Comparison of ENCODE assay signal across 8 mouse cellular contexts in the genomic region with DNA sequence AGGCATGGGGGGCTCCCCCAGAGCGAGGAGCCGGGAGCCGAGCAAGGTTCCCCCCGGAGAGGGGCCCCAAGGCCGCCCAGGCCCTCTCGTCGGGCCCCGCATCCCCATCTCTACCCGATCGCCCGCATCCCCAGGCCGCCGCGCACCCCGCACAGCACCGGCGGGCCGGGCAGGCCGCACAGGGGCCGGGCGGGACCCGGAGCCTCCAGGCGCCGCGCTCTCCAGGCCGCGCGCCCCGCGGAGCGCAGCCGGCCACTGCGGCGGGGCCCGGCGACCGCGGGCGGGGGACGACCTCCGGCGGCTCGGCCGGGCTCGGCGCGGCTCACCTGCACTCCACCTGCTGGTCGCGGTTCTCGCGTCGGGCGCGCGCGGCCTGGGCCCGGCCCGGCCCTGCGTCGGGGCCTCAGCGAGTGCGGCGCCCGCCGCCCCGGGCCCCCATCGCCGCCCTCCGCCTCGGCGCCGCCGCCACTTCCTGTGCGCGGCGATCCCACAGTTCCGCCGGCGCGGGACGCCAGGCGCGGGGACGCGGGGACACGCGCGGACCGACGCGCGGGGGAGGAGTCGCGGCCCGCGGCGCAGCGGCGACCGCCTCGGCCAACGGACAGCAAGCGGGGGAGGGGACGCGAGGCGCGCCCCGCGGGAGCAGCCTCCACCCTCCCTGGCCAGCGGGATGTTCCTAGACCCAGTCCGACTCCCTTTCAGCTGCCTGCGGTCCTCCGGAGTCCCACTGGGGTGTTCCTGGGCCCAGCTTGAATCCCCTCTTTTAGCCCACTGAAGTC. TPM values are rescaled to one million over a fixed set of nuclear protein-coding genes. Genes with fewer than 3 reads are reported as not detected.
A peak's percentile ranks its signal among the peaks of the same experiment; 100 is the strongest.
DNase-seq lines count a peak whose midpoint lies in the region; ATAC-seq lines count a peak whose summit lies in the region.

A gene (minus strand): TSS at position 603 of the 779 bp plus-strand sequence.

- no peak within 1 kb of the TSS for H3K27ac ChIP-seq in embryonic facial prominence, embryonic 11.5 days (replicated peaks; ENCODE audit: low read depth, low read length)
- peak within 1 kb of the TSS; percentile 94 for H3K27ac ChIP-seq in limb, embryonic 10.5 days
- H3K27ac ChIP-seq in midbrain, embryonic 11.5 days (ENCODE audit: low read depth, low read length): 0 out of 2 replicates have a peak within 1 kb of the TSS, but pooled peaks have one; percentile 20

- H3K27me3 ChIP-seq in embryonic facial prominence, embryonic 11.5 days (ENCODE audit: control insufficient read depth, insufficient read depth, low read length): no peaks in the 10 kb centered on the region
- no peaks in the 10 kb centered on the region for H3K27me3 ChIP-seq in limb, embryonic 10.5 days (ENCODE audit: low read depth, poor library complexity, severe bottlenecking)
- H3K27me3 ChIP-seq in midbrain, embryonic 11.5 days (ENCODE audit: control insufficient read depth, insufficient read depth, low read length): no peaks in the 10 kb centered on the region

- no peaks in the 10 kb centered on the region for H3K9me3 ChIP-seq in embryonic facial prominence, embryonic 11.5 days (replicated peaks; ENCODE audit: control insufficient read depth, low read length)
- H3K9me3 ChIP-seq in limb, embryonic 10.5 days (replicated peaks): no peaks in the 10 kb centered on the region
- no peaks in the 10 kb centered on the region for H3K9me3 ChIP-seq in midbrain, embryonic 11.5 days (ENCODE audit: control insufficient read depth, low read length)

- H3K36me3 ChIP-seq in embryonic facial prominence, embryonic 11.5 days (replicated peaks; ENCODE audit: control insufficient read depth, insufficient read depth, low read depth, low read length): no peaks in the 10 kb centered on the region
- H3K36me3 ChIP-seq in limb, embryonic 10.5 days: no peaks in the 10 kb centered on the region
- H3K36me3 ChIP-seq in midbrain, embryonic 11.5 days (ENCODE audit: control insufficient read depth, insufficient read depth, low read length): no peaks in the 10 kb centered on the region

- H3K4me2 ChIP-seq in embryonic facial prominence, embryonic 11.5 days (ENCODE audit: low read depth, low read length): peak within 1 kb of the TSS; percentile 84
- H3K4me2 ChIP-seq in midbrain, embryonic 11.5 days: peak within 1 kb of the TSS; percentile 83

- DNase-seq in adrenal gland, adult 18-20 months (ENCODE audit: low spot score in 2 of 2): peak; percentile 62 to 64
- peak; percentile 63 for DNase-seq in embryonic facial prominence, embryonic 11.5 days (ENCODE audit: low spot score)
- DNase-seq in heart, adult 18-20 months: peak; percentile 73 to 75
- DNase-seq in kidney, adult 18-20 months: peak; percentile 73
- peak; percentile 77 for DNase-seq in limb, embryonic 10.5 days (ENCODE audit: low spot score)
- peak; percentile 96 for DNase-seq in midbrain, embryonic 11.5 days (ENCODE audit: low spot score, missing footprints)
- DNase-seq in skeletal muscle tissue, adult 2 months (ENCODE audit: low read depth, low spot score): peak; percentile 42
- no peak for DNase-seq in adipocyte (ENCODE audit: low spot score)

- H3K9ac ChIP-seq in embryonic facial prominence, embryonic 11.5 days (replicated peaks; ENCODE audit: low read length): peak within 1 kb of the TSS; percentile 96
- H3K9ac ChIP-seq in midbrain, embryonic 11.5 days (ENCODE audit: low read length): peak within 1 kb of the TSS; percentile 99

- under 1% methylated on average over 96 of the region's 113 CpGs for WGBS in embryonic facial prominence, embryonic 11.5 days
- whole genome bisulfite sequencing in limb, embryonic 10.5 days: 1% methylated on average over 109 of the region's 113 CpGs
- WGBS in midbrain, embryonic 11.5 days: 0% methylated on average over 69 of the region's 113 CpGs

- H3K4me3 ChIP-seq in embryonic facial prominence, embryonic 11.5 days (ENCODE audit: low read depth, low read length): peak within 1 kb of the TSS; percentile 89
- peak within 1 kb of the TSS; percentile 93 for H3K4me3 ChIP-seq in limb, embryonic 10.5 days
- peak within 1 kb of the TSS; percentile 94 for H3K4me3 ChIP-seq in midbrain, embryonic 11.5 days (ENCODE audit: low read depth, low read length)

- no peaks in the 10 kb centered on the region for H3K4me1 ChIP-seq in embryonic facial prominence, embryonic 11.5 days (ENCODE audit: control insufficient read depth, insufficient read depth, low read length)
- peaks cover 49% of the 10 kb centered on the region for H3K4me1 ChIP-seq in limb, embryonic 10.5 days
- H3K4me1 ChIP-seq in midbrain, embryonic 11.5 days (ENCODE audit: control insufficient read depth, insufficient read depth, low read length): peaks cover 15% of the 10 kb centered on the region

- ATAC-seq in embryonic facial prominence, embryonic 11.5 days (replicated peaks; ENCODE audit: insufficient number of reproducible peaks, low FRiP score, low TSS enrichment, low read depth): peak; percentile 79
- peak; percentile 86 for ATAC-seq in midbrain, embryonic 11.5 days (ENCODE audit: low FRiP score)

RNA-seq across cellular contexts. Expression of the gene that starts here (rescaled TPM):
- 100 to 1,000 TPM; 289 to 343 TPM for total RNA-seq in adrenal gland, adult 18-20 months (2021)
- 32.8 and 34.1 TPM in 2 replicates for polyA plus RNA-seq in embryonic facial prominence, embryonic 11.5 days (2014; fragmentation: Nextera tagmentation; extraction: Ambion mirVana)
- 100 to 1,000 TPM; 214 to 237 TPM for total RNA-seq in heart, adult 18-20 months (2021)
- polyA plus RNA-seq in limb, embryonic 10.5 days (2016; fragmentation: Nextera tagmentation; extraction: Ambion mirVana): 38.7 and 38.8 TPM in 2 replicates
- 37.8 and 46.3 TPM in 2 replicates for polyA plus RNA-seq in midbrain, embryonic 11.5 days (2014; fragmentation: Nextera tagmentation; extraction: Ambion mirVana)
